Mouse (Mus musculus) olfactory bulb, adult 2 months (tissue): ENCODE data around the gene Ppm1h. TPM values are rescaled to one million over a fixed set of nuclear protein-coding genes. Genes with fewer than 3 reads are reported as not detected.

ENCODE experiments used
- H3K27ac ChIP-seq: fragments of 200-500 bp; 2 replicates; pipeline ENCODE4 v1.5.1; 2012; ENCODE audit warnings: low read depth, low read length; ENCODE audit not compliant: insufficient read depth
- H3K4me1 ChIP-seq: fragments of 200-500 bp; 2 replicates; pipeline ENCODE4 v1.6.1; 2012; ENCODE audit warnings: low read length; ENCODE audit not compliant: control insufficient read depth, insufficient read depth
- H3K4me3 ChIP-seq: fragments of 200-500 bp; 2 replicates; pipeline ENCODE4 v1.5.1; 2012; ENCODE audit warnings: mild to moderate bottlenecking, low read depth, low read length, moderate library complexity; ENCODE audit not compliant: insufficient read depth
- CTCF ChIP-seq: fragments of 200-500 bp; IDR thresholded peaks from 2 replicates; pipeline ENCODE4 v1.5.1; 2012; ENCODE audit warnings: low read depth, mild to moderate bottlenecking, low read length, moderate library complexity; ENCODE audit not compliant: insufficient read depth
- POLR2A ChIP-seq: fragments of 200-500 bp; IDR thresholded peaks from 2 replicates; pipeline ENCODE4 v1.6.1; 2012; ENCODE audit warnings: mild to moderate bottlenecking, low read depth, low read length, moderate library complexity; ENCODE audit not compliant: insufficient read depth
- WGBS: fragments of 180-500 bp; shearing (Covaris S2); methylation state at CpG from one replicate; pipeline ENCODE4 v1.1.7; 2018; 5-methylcytosine and 5-hydroxymethylcytosine counted together
- polyA plus RNA-seq: library from polyadenylated mRNA; stranded (reverse); fragments of >200 nt; gene quantifications from 2 replicates; pipeline ENCODE4 v1.2.4, GENCODE M21; 2012; ENCODE audit warnings: low replicate concordance; ENCODE audit not compliant: missing spikeins, insufficient read depth, insufficient read length

The Ppm1h gene
- polyA plus RNA-seq, 1 experiment = not detected

DNA sequence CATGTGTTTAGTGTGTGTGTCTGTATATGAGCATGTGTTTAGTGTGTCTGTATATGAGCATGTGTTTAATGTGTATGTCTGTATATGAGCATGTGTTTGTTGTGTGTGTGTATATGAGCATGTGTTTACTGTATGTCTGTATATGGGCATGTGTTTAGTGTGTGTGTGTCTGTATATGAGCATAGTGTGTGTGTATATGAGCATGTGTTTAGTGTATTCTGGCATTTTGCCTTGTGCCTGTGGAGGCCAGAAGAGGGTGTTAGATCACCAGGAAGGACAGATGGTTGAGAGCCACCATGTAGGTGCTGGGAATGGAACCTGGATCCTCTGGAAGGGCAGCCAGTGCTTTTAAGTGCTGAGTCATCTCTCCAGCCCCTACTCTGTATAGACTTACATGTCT, 300.8 kb downstream of the Ppm1h start:
- H3K4me3 ChIP-seq = no peak overlapping the region
- no peak overlapping the region for H3K27ac ChIP-seq
- no peak for TF ChIP-seq POLR2A
- peaks cover 2% of the 10 kb centered on the region for H3K4me1 ChIP-seq

DNA sequence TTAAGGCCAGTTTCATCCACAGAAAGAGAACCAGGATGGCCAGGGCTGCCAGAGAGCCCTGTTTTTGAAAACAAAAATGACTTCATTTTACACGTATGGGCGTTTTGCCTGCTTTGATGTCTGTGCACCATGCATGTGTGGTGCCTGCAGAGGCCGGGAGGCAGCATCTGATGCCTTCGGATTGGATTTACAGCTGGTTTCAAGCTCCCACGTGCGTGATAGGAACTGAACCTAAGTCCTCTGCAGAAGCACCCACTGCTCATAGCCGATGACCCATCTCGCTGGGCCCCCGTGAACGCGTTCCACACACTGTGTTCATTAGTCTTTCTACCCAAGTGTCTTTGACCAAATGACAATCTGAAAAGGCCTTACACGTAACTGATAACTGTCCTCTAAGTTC, 301.6 kb downstream of the Ppm1h start:
- Histone ChIP-seq H3K4me1 (peaks cover 2% of the 10 kb centered on the region), H3K27ac (no peak overlapping the region), H3K4me3 (no peak overlapping the region)
- WGBS = 97% methylated on average over 12 of the region's 12 CpGs
- TF ChIP-seq CTCF = no peak
- no peak for TF ChIP-seq POLR2A

DNA sequence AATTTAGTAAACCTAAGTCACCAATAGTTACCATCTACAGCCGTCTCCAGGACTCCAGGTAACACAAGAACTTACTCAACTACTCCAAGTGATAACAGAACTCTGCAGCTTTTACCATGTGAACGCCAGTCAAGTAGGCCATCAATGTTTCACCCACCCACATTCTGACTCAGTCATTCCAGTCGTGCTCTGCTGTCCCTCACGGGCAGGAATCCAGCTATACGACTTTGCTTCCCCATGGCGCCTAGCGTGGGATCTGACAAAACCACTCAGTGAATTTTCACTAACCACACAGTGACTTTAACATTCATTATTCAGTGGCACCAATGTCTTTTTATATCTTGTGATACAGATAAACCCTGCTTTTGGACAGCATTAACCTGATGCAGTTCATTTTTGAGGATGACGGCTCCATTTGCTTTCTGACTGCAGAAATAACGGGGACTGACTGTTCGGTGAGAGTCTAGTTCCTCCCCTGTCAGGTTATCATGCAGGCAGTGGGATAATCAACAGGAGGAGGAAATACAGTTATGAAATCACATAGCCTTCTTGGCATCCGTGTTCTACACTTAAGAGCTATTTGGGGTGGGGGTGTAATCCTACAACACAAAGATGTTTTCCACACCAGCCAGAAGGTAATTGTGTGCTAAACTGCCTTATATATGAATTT, 304.5 kb downstream of the Ppm1h start:
- TF ChIP-seq CTCF = no peak
- TF ChIP-seq POLR2A = no peak
- Histone ChIP-seq H3K4me3 (0 out of 2 replicates have a peak overlapping the region, but pooled peaks have one; percentile 9), H3K27ac (0 out of 2 replicates have a peak overlapping the region, but pooled peaks have one; percentile 25), H3K4me1 (peaks cover 4% of the 10 kb centered on the region; the same call in 1 of the 2 replicates)
- 29% methylated on average over 11 of the region's 11 CpGs for WGBS

DNA sequence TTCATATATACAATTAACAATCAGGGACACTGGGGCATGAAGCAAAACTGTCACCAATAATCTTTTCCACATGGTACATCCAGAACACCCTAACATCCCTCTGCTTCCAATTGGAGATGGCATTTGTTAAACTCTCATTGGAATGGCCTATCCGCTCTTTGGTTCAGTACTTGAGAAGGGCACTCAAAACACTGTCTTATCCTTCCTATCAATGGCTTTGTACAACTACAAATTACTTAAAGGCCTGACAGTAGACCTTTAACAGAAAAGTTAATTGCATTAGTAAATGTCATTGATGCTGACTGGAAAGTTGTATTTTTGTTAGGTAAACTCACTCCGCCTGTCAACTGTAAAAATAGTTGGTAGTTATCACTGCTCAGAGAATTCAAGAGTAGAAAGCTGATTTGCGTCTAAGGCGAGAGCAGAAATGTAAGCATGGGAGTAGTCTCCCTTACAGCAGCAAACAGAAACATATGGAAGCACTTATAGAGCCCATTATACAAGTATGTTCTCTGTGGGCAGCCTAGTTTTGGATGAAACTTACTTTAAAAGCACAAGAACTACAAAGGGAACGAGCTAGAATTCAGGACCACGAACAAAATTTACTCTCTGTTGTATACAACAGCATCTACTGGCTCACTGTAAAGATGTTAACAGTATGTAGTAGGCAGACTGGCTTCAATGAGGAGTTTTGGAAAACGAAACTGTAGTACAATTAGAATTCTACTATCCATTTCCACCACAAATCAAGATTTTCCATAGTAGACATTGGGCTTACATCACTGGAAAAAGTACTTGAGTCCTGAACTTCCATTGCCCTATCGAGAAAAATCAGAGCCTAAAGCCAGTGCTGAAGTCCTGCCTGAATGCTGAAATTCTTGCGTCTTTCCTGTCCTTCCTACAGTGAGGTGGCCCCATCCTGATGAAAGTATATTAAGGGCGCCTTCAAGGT, 305.3 kb downstream of the Ppm1h start:
- Histone ChIP-seq H3K4me3 (peak overlapping the region; percentile 9; the same call in 1 of the 2 replicates), H3K27ac (peak overlapping the region; percentile 35; the same call in 1 of the 2 replicates), H3K4me1 (peaks cover 4% of the 10 kb centered on the region; the same call in 1 of the 2 replicates)
- TF ChIP-seq CTCF = no peak
- TF ChIP-seq POLR2A = no peak
- 16% methylated on average over 10 of the region's 10 CpGs for WGBS

DNA sequence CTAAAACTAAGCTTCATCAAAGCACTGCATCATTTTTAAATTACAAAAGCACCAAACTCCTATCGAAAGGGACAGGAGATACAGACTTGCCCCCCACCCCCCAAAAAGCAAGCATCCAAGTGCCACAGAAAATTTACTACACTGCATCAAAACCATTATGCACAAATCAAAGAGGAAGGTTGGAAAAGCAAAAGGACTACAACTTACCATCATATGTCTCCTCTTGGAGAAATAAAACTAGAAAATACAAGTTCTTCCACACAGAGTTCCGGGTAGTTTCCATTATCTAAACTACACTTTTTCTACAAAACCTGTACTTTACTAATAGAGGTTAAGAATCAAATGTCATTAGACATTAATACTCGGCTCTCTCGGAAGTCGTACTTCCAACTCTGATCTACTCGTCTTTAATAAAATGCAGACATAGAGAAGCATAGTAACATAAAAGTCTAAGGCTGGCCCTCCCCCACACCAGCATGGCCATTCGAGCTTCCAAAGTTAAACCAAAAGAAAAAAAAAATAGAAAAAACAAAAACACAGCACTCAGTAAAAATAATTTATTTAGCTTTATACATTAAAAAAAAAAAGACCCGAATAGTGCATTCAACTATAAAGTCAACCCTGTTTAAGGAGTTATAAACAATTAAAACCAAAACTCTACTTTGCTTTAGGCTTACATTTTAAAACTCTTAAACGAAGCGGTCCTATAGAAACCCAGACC, 306.1 kb downstream of the Ppm1h start:
- H3K4me1 ChIP-seq = peaks cover 4% of the 10 kb centered on the region; the same call in 1 of the 2 replicates

DNA sequence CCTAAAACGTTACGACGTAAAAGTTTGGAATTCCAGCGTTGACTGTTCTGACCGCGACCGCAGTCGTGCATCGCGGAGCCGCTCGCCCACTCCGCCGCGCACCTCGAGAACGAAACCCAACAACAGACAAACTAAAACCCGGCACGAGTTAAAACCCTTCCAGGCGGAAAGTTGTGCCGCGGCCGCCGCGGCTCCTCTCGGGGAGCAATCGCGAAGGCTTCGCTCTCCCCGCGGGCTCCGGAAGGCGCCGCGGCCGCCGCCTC, 306.6 kb downstream of the Ppm1h start:
- H3K4me1 ChIP-seq = peaks cover 4% of the 10 kb centered on the region; the same call in 1 of the 2 replicates
- under 1% methylated on average over 37 of the region's 37 CpGs for WGBS

More for the DNA sequence above, 306.1 kb downstream of the Ppm1h start:
- H3K27ac ChIP-seq = peak overlapping the region; percentile 92
- TF ChIP-seq CTCF (no peak), POLR2A (no peak)
- H3K4me3 ChIP-seq = peak overlapping the region; percentile 70
- WGBS = 1% methylated on average over 10 of the region's 10 CpGs

DNA sequence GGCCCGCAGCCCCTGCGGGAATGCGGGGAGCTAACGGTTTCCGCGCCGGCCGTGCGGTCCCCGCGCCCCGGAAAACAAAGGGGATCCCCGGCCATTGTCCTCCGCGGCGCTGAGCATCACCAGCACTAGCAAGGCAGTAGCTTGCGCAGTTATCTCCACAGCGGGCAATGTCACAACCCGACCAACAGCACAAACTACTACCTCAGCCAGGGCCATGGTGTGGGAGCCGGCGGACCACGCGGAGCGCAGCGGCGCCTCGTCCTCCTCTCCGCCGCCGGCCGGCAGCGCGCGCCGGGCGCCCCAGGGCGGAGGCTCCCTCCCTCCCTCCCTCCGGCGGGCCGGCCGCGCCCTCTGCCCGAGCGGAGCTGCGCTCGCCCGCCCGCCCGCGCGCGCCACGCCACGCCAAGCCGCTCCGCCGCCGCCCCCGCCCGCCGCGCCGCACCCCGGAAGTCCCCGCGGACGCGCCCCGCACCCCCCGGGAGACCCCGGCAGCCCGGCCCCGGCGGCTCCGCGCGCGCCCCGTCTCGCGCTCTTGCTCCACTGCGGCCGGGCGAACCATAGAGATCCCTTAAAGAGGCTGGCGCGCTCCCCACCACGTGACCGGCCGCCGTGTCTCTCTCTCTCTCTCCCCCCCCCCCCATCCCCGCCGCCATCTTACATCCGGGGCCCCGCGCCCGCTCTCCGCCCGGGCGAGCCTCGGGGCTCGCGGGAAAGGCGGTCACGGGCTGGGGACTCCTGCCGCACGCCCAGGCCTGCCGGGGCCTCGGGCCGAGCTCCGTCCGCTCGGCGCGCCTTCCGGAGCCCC, 307.2 kb downstream of the Ppm1h start:
- TF ChIP-seq CTCF (no peak), POLR2A (peak; percentile 84; the same call in 1 of the 2 replicates)
- H3K4me1 ChIP-seq = peaks cover 7% of the 10 kb centered on the region
- 3% methylated on average over 87 of the region's 115 CpGs for WGBS
- peak overlapping the region; percentile 98 for H3K27ac ChIP-seq
- peak overlapping the region; percentile 70 for H3K4me3 ChIP-seq

More for the DNA sequence above, 306.6 kb downstream of the Ppm1h start:
- peak overlapping the region; percentile 92 for H3K27ac ChIP-seq
- TF ChIP-seq POLR2A (no peak), CTCF (no peak)
- H3K4me3 ChIP-seq = peak overlapping the region; percentile 70

DNA sequence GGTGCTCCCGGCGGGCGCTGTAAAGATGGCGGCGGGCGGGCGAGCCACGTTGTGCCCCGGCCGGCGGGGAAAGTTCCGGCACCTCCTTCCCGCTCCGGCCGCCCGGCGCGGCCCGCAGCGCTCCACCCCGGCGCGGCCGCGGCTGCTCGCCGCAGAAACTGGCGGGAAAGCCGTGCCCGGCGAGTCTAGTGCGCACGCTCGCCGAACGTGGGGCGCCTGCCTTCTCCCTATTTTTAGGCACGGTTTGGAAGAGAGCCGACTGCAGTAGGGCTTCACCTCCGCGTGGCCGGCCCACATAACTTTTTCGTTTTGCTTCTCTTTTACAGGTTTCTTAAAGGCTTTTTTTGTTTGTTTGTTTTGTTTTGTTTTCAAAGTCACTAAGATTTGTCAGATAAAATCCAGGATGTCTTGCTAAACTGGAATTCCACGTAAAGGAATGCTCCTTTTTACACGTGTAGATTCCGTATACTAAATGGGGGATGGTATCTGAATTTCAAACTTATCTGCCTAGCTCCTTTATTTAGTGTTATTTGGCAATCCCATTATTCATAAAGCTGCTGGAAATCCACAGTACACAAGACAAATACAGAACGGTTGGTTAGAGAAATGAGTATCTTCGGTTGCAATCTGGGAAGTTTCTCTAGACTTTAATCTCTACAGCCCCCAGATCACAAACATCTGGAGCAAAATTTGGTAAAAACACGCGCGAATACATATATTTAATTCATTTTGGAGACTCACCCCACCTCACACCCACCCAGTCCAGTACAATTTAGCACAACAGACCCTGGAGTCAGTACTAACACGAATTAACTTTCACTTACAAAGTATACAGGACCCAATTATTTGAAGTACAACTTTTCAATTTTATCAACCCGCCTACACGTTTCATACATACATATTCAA, 308.0 kb downstream of the Ppm1h start:
- H3K4me1 ChIP-seq = peaks cover 12% of the 10 kb centered on the region
- peak overlapping the region; percentile 98 for H3K27ac ChIP-seq
- peak overlapping the region; percentile 70 for H3K4me3 ChIP-seq
- WGBS = 6% methylated on average over 54 of the region's 54 CpGs
- no peak; the same call in 1 of the 2 replicates for TF ChIP-seq POLR2A
- no peak for TF ChIP-seq CTCF
